8 mouse cellular contexts compared by ENCODE assay signal in genomic region chr15:89122649-89123366, GRCm38 (mm10). TPM values are rescaled to one million over a fixed set of nuclear protein-coding genes. Genes with fewer than 3 reads are reported as not detected.
DNase-seq lines count a peak whose midpoint lies in the region; ATAC-seq and TF ChIP-seq lines count a peak whose summit lies in the region.

Gene Tubgcp6, minus strand, starts transcription at chr15:89123112.

- peak; percentile 91 for ATAC-seq in CD4-positive, CD25-positive, alpha-beta regulatory T cell, adult 4 months
- peak; percentile 83 for ATAC-seq in heart, embryonic 15.5 days (replicated peaks; ENCODE audit: insufficient number of reproducible peaks, insufficient read depth, low FRiP score, low read depth)
- peak; percentile 90 for ATAC-seq in liver, embryonic 14.5 days (ENCODE audit: insufficient read depth)
- peak; percentile 84 for ATAC-seq in neural tube, embryonic 11.5 days (ENCODE audit: insufficient read depth, low FRiP score, low TSS enrichment)
- ATAC-seq in stomach, postnatal 0 days (ENCODE audit: low FRiP score, low TSS enrichment) = peak; percentile 87

- no peaks in the 10 kb centered on the region for H3K9me3 ChIP-seq in forebrain, embryonic 10.5 days
- no peaks in the 10 kb centered on the region for H3K9me3 ChIP-seq in heart, embryonic 15.5 days (replicated peaks)
- no peaks in the 10 kb centered on the region for H3K9me3 ChIP-seq in liver, embryonic 14.5 days (ENCODE audit: control insufficient read depth, low read length)
- H3K9me3 ChIP-seq in neural tube, embryonic 11.5 days (ENCODE audit: control insufficient read depth, low read length) = no peaks in the 10 kb centered on the region
- H3K9me3 ChIP-seq in stomach, postnatal 0 days (ENCODE audit: control insufficient read depth, low read length) = no peaks in the 10 kb centered on the region

- WGBS in forebrain, embryonic 10.5 days = under 1% methylated on average over 47 of the region's 47 CpGs
- under 1% methylated on average over 47 of the region's 47 CpGs for WGBS in heart, embryonic 15.5 days
- under 1% methylated on average over 47 of the region's 47 CpGs for WGBS in liver, embryonic 14.5 days (ENCODE audit: insufficient replicate concordance)
- WGBS in neural tube, embryonic 11.5 days = under 1% methylated on average over 46 of the region's 47 CpGs
- 0% methylated on average over 47 of the region's 47 CpGs for WGBS in stomach, postnatal 0 days

- peak; percentile 92 for DNase-seq in c-Kit-negative CD71-positive TER-119-positive erythroid progenitor cells, embryonic 14.5 days (ENCODE audit: low read depth, low spot score)
- peak; percentile 95 for DNase-seq in forebrain, embryonic 10.5 days (ENCODE audit: extremely low spot score, low spot score)
- peak; percentile 96 to 97 for DNase-seq in kidney, postnatal 25 days
- DNase-seq in liver, embryonic 14.5 days (ENCODE audit: low read depth in 3 of 3, low spot score in 3 of 3) = peak; percentile 91 to 93 (median 92)
- peak; percentile 97 for DNase-seq in neural tube, embryonic 11.5 days (ENCODE audit: low spot score)
- peak; percentile 96 for DNase-seq in stomach, postnatal 0 days (ENCODE audit: low spot score)

- 0 out of 2 replicates have a peak, but pooled peaks have one; percentile 2 for TF ChIP-seq CTCF in liver, embryonic 14.5 days (IDR thresholded peaks at IDR 0.05; ENCODE audit: low read depth)
- no peak for TF ChIP-seq CTCF in stomach, postnatal 0 days (IDR thresholded peaks at IDR 0.05; ENCODE audit: low read depth)

- H3K4me2 ChIP-seq in heart, embryonic 15.5 days = peak within 1 kb of the TSS; percentile 96
- H3K4me2 ChIP-seq in liver, embryonic 14.5 days (ENCODE audit: low read depth) = peak within 1 kb of the TSS; percentile 91
- H3K4me2 ChIP-seq in neural tube, embryonic 11.5 days (ENCODE audit: low read depth) = peak within 1 kb of the TSS; percentile 97
- peak within 1 kb of the TSS; percentile 94 for H3K4me2 ChIP-seq in stomach, postnatal 0 days (replicated peaks; ENCODE audit: low read depth)

- peak within 1 kb of the TSS; percentile 88 for H3K27ac ChIP-seq in forebrain, embryonic 10.5 days
- peak within 1 kb of the TSS; percentile 75 for H3K27ac ChIP-seq in heart, embryonic 15.5 days
- peak within 1 kb of the TSS; percentile 59 for H3K27ac ChIP-seq in liver, embryonic 14.5 days
- peak within 1 kb of the TSS; percentile 28 for H3K27ac ChIP-seq in neural tube, embryonic 11.5 days (ENCODE audit: low read depth, low read length)
- peak within 1 kb of the TSS; percentile 71 for H3K27ac ChIP-seq in stomach, postnatal 0 days (replicated peaks)

- peaks cover 52% of the 10 kb centered on the region for H3K4me1 ChIP-seq in forebrain, embryonic 10.5 days
- H3K4me1 ChIP-seq in heart, embryonic 15.5 days (replicated peaks) = peaks cover 43% of the 10 kb centered on the region
- peaks cover 13 to 21% of the 10 kb centered on the region in 2 experiments for H3K4me1 ChIP-seq in liver, embryonic 14.5 days (replicated peaks; ENCODE audit: control insufficient read depth in 2 of 2, insufficient read depth in 2 of 2, low read length in 1 of 2)
- H3K4me1 ChIP-seq in neural tube, embryonic 11.5 days (ENCODE audit: control insufficient read depth, insufficient read depth, low read length) = peaks cover 33% of the 10 kb centered on the region
- H3K4me1 ChIP-seq in stomach, postnatal 0 days (replicated peaks; ENCODE audit: control insufficient read depth, insufficient read depth) = peaks cover 8% of the 10 kb centered on the region; the same call in 1 of the 2 replicates

- TF ChIP-seq EP300 in liver, embryonic 14.5 days (IDR thresholded peaks at IDR 0.05; ENCODE audit: low read depth) = no peak
- TF ChIP-seq EP300 in stomach, postnatal 0 days (optimal IDR thresholded peaks at IDR 0.05) = no peak

- no peaks in the 10 kb centered on the region for H3K27me3 ChIP-seq in forebrain, embryonic 10.5 days (ENCODE audit: poor library complexity, severe bottlenecking)
- H3K27me3 ChIP-seq in heart, embryonic 15.5 days = no peaks in the 10 kb centered on the region
- no peaks in the 10 kb centered on the region for H3K27me3 ChIP-seq in liver, embryonic 14.5 days (ENCODE audit: control insufficient read depth, insufficient read depth, low read length)
- H3K27me3 ChIP-seq in neural tube, embryonic 11.5 days (ENCODE audit: control insufficient read depth, insufficient read depth, low read length) = no peaks in the 10 kb centered on the region
- no peaks in the 10 kb centered on the region for H3K27me3 ChIP-seq in stomach, postnatal 0 days (ENCODE audit: control insufficient read depth, insufficient read depth, low read length)

- peak within 1 kb of the TSS; percentile 96 for H3K4me3 ChIP-seq in forebrain, embryonic 10.5 days
- H3K4me3 ChIP-seq in heart, embryonic 15.5 days = peak within 1 kb of the TSS; percentile 98
- peak within 1 kb of the TSS; percentile 90 to 95 for H3K4me3 ChIP-seq in liver, embryonic 14.5 days (ENCODE audit: insufficient read depth in 1 of 2, low read depth in 2 of 2, low read length in 2 of 2)
- peak within 1 kb of the TSS; percentile 86 for H3K4me3 ChIP-seq in neural tube, embryonic 11.5 days (ENCODE audit: low read depth, low read length)
- peak within 1 kb of the TSS; percentile 90 for H3K4me3 ChIP-seq in stomach, postnatal 0 days (ENCODE audit: low read depth, low read length)

- peaks cover 50% of the 10 kb centered on the region for H3K36me3 ChIP-seq in forebrain, embryonic 10.5 days (replicated peaks)
- peaks cover 15% of the 10 kb centered on the region for H3K36me3 ChIP-seq in heart, embryonic 15.5 days
- peaks cover 11% of the 10 kb centered on the region for H3K36me3 ChIP-seq in liver, embryonic 14.5 days (replicated peaks; ENCODE audit: control insufficient read depth, insufficient read depth, low read depth)
- no peaks in the 10 kb centered on the region for H3K36me3 ChIP-seq in neural tube, embryonic 11.5 days (ENCODE audit: control insufficient read depth, insufficient read depth, low read length)
- H3K36me3 ChIP-seq in stomach, postnatal 0 days (ENCODE audit: control insufficient read depth, insufficient read depth, low read length) = no peaks in the 10 kb centered on the region; the same call in 1 of the 2 replicates

- peak within 1 kb of the TSS; percentile 91 for H3K9ac ChIP-seq in heart, embryonic 15.5 days
- H3K9ac ChIP-seq in liver, embryonic 14.5 days (replicated peaks) = peak within 1 kb of the TSS; percentile 89
- peak within 1 kb of the TSS; percentile 75 for H3K9ac ChIP-seq in neural tube, embryonic 11.5 days (ENCODE audit: low read length)
- H3K9ac ChIP-seq in stomach, postnatal 0 days (ENCODE audit: low read length) = peak within 1 kb of the TSS; percentile 84

RNA-seq across cellular contexts. Expression of gene Tubgcp6, which starts in this region (rescaled TPM):
- 10 to 100 TPM; 16.0 to 17.5 TPM for polyA plus RNA-seq in CD4-positive, CD25-positive, alpha-beta regulatory T cell, adult 4 months (2017; shearing (Covaris generic))
- polyA plus RNA-seq in forebrain, embryonic 10.5 days (2016; fragmentation: Nextera tagmentation; extraction: Ambion mirVana) = 25.7 and 26.5 TPM in 2 replicates
- 7.9 and 10.6 TPM in 2 replicates for polyA plus RNA-seq in heart, embryonic 15.5 days (2015; fragmentation: Nextera tagmentation; extraction: Ambion mirVana)
- polyA plus RNA-seq in liver, embryonic 14.5 days (2012; rRNA removed) = 12.0 and 13.6 TPM in 2 replicates
- 6.3 and 7.7 TPM in 2 replicates for polyA plus RNA-seq in liver, embryonic 14.5 days (2014; fragmentation: Nextera tagmentation; extraction: Ambion mirVana)
- 21.1 and 21.8 TPM in 2 replicates for polyA plus RNA-seq in neural tube, embryonic 11.5 days (2014; fragmentation: Nextera tagmentation; extraction: Ambion mirVana)
- polyA plus RNA-seq in stomach, postnatal 0 days (2015; fragmentation: Nextera tagmentation; extraction: Ambion mirVana) = 4.0 and 5.2 TPM in 2 replicates

Comparison
In these comparisons a context has a peak if more than half of its experiments do, and no peak if none do; other contexts are left out.
1. Peak in every context shown above with its lines: DNase-seq, ATAC-seq, H3K4me3 ChIP-seq and H3K27ac ChIP-seq.
2. H3K27ac ChIP-seq: peak in every context shown above with its lines; median percentile 88 in forebrain, embryonic 10.5 days; 75 in heart, embryonic 15.5 days; 71 in stomach, postnatal 0 days; 59 in liver, embryonic 14.5 days; 28 in neural tube, embryonic 11.5 days.